Mouse (Mus musculus) intestine, embryonic 14.5 days (tissue): ENCODE measurements at regions not wholly inside any gene's neighbourhood (a gene's known extent, or its start where the extent isn't known, plus 50 kb on each side); places are given as distances from the start of the nearest gene placed in this dataset.

Experiments
- ATAC-seq: fragments of 200-750 bp; cut with Nextera tagmentation; replicated peaks from 2 replicates; pipeline ENCODE4 v1.8.0; 2017; ENCODE audit warnings: low read depth, moderate number of reproducible peaks, moderate TSS enrichment, moderate library complexity; ENCODE audit not compliant: low FRiP score, low TSS enrichment
- DNase-seq: peaks from one replicate; pipeline ENCODE4 v3.0.0-alpha.2; 2018; ENCODE audit warnings: low spot score
- H3K27ac ChIP-seq: fragments of 300-500 bp; sonication (generic); 2 replicates; pipeline ENCODE4 v1.5.1; 2014; ENCODE audit warnings: low read depth, mild to moderate bottlenecking, control low read depth
- H3K27me3 ChIP-seq: fragments of 300-500 bp; sonication (generic); replicated peaks from 2 replicates; pipeline ENCODE4 v1.6.1; 2014; ENCODE audit warnings: low read length, control low read depth; ENCODE audit not compliant: control insufficient read depth, insufficient read depth
- H3K36me3 ChIP-seq: fragments of 300-500 bp; sonication (generic); 2 replicates; pipeline ENCODE4 v1.6.1; 2014; ENCODE audit warnings: low read length, control low read depth; ENCODE audit not compliant: control insufficient read depth, insufficient read depth
- H3K4me1 ChIP-seq: fragments of 300-500 bp; sonication (generic); replicated peaks from 2 replicates; pipeline ENCODE4 v1.6.1; 2014; ENCODE audit warnings: low read length, control low read depth, mixed read lengths; ENCODE audit not compliant: control insufficient read depth, insufficient read depth
- H3K4me2 ChIP-seq: fragments of 300-500 bp; sonication (generic); 2 replicates; pipeline ENCODE4 v1.6.1; 2014; ENCODE audit warnings: low read length
- H3K4me3 ChIP-seq: fragments of 300-500 bp; sonication (generic); 2 replicates; pipeline ENCODE4 v1.5.1; 2014; ENCODE audit warnings: low read depth, low read length, control low read depth, mixed read lengths
- H3K9ac ChIP-seq: fragments of 300-500 bp; sonication (generic); 2 replicates; pipeline ENCODE4 v1.6.1; 2014; ENCODE audit warnings: mild to moderate bottlenecking, low read length
- H3K9me3 ChIP-seq: fragments of 300-500 bp; sonication (generic); 2 replicates; pipeline ENCODE4 v1.6.1; 2016; ENCODE audit warnings: low read length, control low read depth; ENCODE audit not compliant: control insufficient read depth
- WGBS: fragments of 180-500 bp; shearing (Covaris S2); extraction: QIAGEN DNeasy Blood & Tissue Kit; methylation state at CpG from one replicate; pipeline ENCODE4 v1.1.7; 2014; 5-methylcytosine and 5-hydroxymethylcytosine counted together

DNA sequence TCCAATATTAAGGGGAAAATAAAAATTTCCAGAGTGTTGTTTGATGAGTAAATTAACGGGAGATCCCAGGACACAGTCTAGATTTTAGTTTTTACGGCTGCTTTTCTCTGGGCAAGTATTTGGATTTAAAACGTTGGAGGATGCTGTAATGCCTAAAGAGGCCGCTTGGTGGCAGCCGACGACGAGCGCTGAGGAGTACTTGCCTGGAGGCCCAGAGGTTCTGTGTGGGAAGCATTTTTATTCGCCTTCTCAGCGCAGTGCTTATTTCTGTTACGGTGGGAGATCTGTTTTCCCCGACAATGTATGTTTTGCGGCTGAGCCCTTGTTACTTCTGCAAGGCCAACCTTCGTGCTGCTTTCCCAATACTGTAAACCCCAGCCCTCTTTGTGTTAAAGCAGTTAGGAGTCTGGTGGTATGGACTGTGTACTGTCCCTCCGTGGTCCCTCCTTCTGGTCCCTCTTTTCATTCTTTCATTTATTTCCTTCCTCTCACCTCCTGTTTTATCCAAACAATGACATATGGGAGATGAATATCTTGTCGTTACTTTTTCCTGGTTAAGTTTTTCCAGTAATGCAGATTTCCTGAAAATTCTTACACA, 142.3 kb downstream of the Bach1 start:
- Histone ChIP-seq H3K4me3 (no peak overlapping the region), H3K27me3 (no peaks in the 10 kb centered on the region), H3K36me3 (no peaks in the 10 kb centered on the region), H3K9ac (no peak overlapping the region), H3K4me1 (no peaks in the 10 kb centered on the region), H3K27ac (no peak overlapping the region), H3K9me3 (no peaks in the 10 kb centered on the region), H3K4me2 (no peak overlapping the region)
- DNase-seq (peak; percentile 82), ATAC-seq (0 out of 2 replicates have a peak, but pooled peaks have one; percentile 54)
- 12% methylated on average over 16 of the region's 16 CpGs for WGBS
